Mouse (Mus musculus) embryonic facial prominence, embryonic 10.5 days (tissue): ENCODE measurements at regions not wholly inside any gene's neighbourhood (a gene's known extent, or its start where the extent isn't known, plus 50 kb on each side); places are given as distances from the start of the nearest gene placed in this dataset.

Experiments
- DNase-seq: peaks from one replicate; pipeline ENCODE4 v3.0.0-alpha.2; 2017; ENCODE audit warnings: low spot score
- H3K27ac ChIP-seq: fragments of 300-500 bp; sonication (generic); replicated peaks from 2 replicates; pipeline ENCODE4 v1.5.1; 2016; ENCODE audit warnings: mild to moderate bottlenecking
- H3K27me3 ChIP-seq: fragments of 300-500 bp; sonication (generic); replicated peaks from 2 replicates; pipeline ENCODE4 v1.6.1; 2016; ENCODE audit warnings: low read depth, mild to moderate bottlenecking; ENCODE audit not compliant: poor library complexity, severe bottlenecking
- H3K36me3 ChIP-seq: fragments of 300-500 bp; sonication (generic); replicated peaks from 2 replicates; pipeline ENCODE4 v1.6.1; 2016; ENCODE audit warnings: mild to moderate bottlenecking, moderate library complexity
- H3K4me1 ChIP-seq: fragments of 300-500 bp; sonication (generic); 2 replicates; pipeline ENCODE4 v1.6.1; 2016
- H3K4me3 ChIP-seq: fragments of 300-500 bp; sonication (generic); 2 replicates; pipeline ENCODE4 v1.5.1; 2016; ENCODE audit warnings: mild to moderate bottlenecking, moderate library complexity
- H3K9me3 ChIP-seq: fragments of 300-500 bp; sonication (generic); 2 replicates; pipeline ENCODE4 v1.6.1; 2016; ENCODE audit warnings: mild to moderate bottlenecking
- WGBS: fragments of 180-500 bp; shearing (Covaris S2); methylation state at CpG from one replicate; pipeline ENCODE4 v1.1.7; 2016; 5-methylcytosine and 5-hydroxymethylcytosine counted together

GRCm38 (mm10) chr6:110439509-110439908, 205.9 kb upstream of the Grm7 start:
- no peak for DNase-seq
- H3K4me3 ChIP-seq: no peak overlapping the region
- H3K27ac ChIP-seq: no peak overlapping the region

GRCm38 (mm10) chr6:110463370-110463769, 182.0 kb upstream of the Grm7 start:
- H3K4me1 ChIP-seq: no peaks in the 10 kb centered on the region
- no peak for DNase-seq
- H3K36me3 ChIP-seq: no peaks in the 10 kb centered on the region
- 34% methylated on average over 1 of the region's 1 CpGs for WGBS
- no peak overlapping the region for H3K4me3 ChIP-seq
- H3K27me3 ChIP-seq: no peaks in the 10 kb centered on the region
- no peak overlapping the region for H3K27ac ChIP-seq
- H3K9me3 ChIP-seq: no peaks in the 10 kb centered on the region

More at GRCm38 (mm10) chr6:110439509-110439908, 205.9 kb upstream of the Grm7 start:
- H3K9me3 ChIP-seq: no peaks in the 10 kb centered on the region
- H3K27me3 ChIP-seq: no peaks in the 10 kb centered on the region
- H3K4me1 ChIP-seq: no peaks in the 10 kb centered on the region
- H3K36me3 ChIP-seq: no peaks in the 10 kb centered on the region

GRCm38 (mm10) chr6:110467661-110468060, 177.7 kb upstream of the Grm7 start:
- Histone ChIP-seq H3K27me3 (no peaks in the 10 kb centered on the region), H3K9me3 (no peaks in the 10 kb centered on the region), H3K4me3 (no peak overlapping the region), H3K36me3 (no peaks in the 10 kb centered on the region), H3K4me1 (no peaks in the 10 kb centered on the region), H3K27ac (no peak overlapping the region)
- DNase-seq: no peak

- Histone ChIP-seq H3K27ac (no peak overlapping the region), H3K27me3 (no peaks in the 10 kb centered on the region), H3K9me3 (no peaks in the 10 kb centered on the region), H3K36me3 (no peaks in the 10 kb centered on the region), H3K4me1 (peaks cover 3% of the 10 kb centered on the region; the same call in 1 of the 2 replicates), H3K4me3 (no peak overlapping the region)
- 81% methylated on average over 2 of the region's 2 CpGs for WGBS
- no peak for DNase-seq
Observed at GRCm38 (mm10) chr6:110505861-110506260, 139.5 kb upstream of the Grm7 start.

- DNase-seq: peak; percentile 7
- no peak overlapping the region for H3K4me3 ChIP-seq
- H3K27ac ChIP-seq: no peak overlapping the region
- peaks cover 3% of the 10 kb centered on the region; the same call in 1 of the 2 replicates for H3K4me1 ChIP-seq
- no peaks in the 10 kb centered on the region for H3K9me3 ChIP-seq
- H3K36me3 ChIP-seq: no peaks in the 10 kb centered on the region
- no peaks in the 10 kb centered on the region for H3K27me3 ChIP-seq
Observed at GRCm38 (mm10) chr6:110510494-110510893, 134.9 kb upstream of the Grm7 start.

- no peak for DNase-seq
- Histone ChIP-seq H3K27ac (no peak overlapping the region), H3K4me3 (no peak overlapping the region), H3K36me3 (no peaks in the 10 kb centered on the region), H3K4me1 (no peaks in the 10 kb centered on the region), H3K27me3 (no peaks in the 10 kb centered on the region), H3K9me3 (no peaks in the 10 kb centered on the region)
- 86% methylated on average over 4 of the region's 4 CpGs for WGBS
Observed at GRCm38 (mm10) chr6:110538731-110539191, 106.6 kb upstream of the Grm7 start.

- Histone ChIP-seq H3K36me3 (no peaks in the 10 kb centered on the region), H3K27me3 (no peaks in the 10 kb centered on the region)
Observed at GRCm38 (mm10) chr6:110545542-110545941, 99.8 kb upstream of the Grm7 start.

GRCm38 (mm10) chr6:110554847-110555246, 90.5 kb upstream of the Grm7 start:
- Histone ChIP-seq H3K9me3 (no peaks in the 10 kb centered on the region), H3K4me3 (no peak overlapping the region), H3K4me1 (no peaks in the 10 kb centered on the region), H3K36me3 (no peaks in the 10 kb centered on the region), H3K27ac (no peak overlapping the region), H3K27me3 (no peaks in the 10 kb centered on the region)
- WGBS: 80% methylated on average over 3 of the region's 3 CpGs
- no peak for DNase-seq

More at GRCm38 (mm10) chr6:110545542-110545941, 99.8 kb upstream of the Grm7 start:
- Histone ChIP-seq H3K4me1 (no peaks in the 10 kb centered on the region), H3K9me3 (no peaks in the 10 kb centered on the region), H3K4me3 (no peak overlapping the region), H3K27ac (no peak overlapping the region)
- WGBS: 82% methylated on average over 2 of the region's 2 CpGs
- no peak for DNase-seq

GRCm38 (mm10) chr6:110559656-110560055, 85.7 kb upstream of the Grm7 start:
- Histone ChIP-seq H3K4me1 (no peaks in the 10 kb centered on the region), H3K4me3 (no peak overlapping the region), H3K9me3 (no peaks in the 10 kb centered on the region), H3K27ac (no peak overlapping the region), H3K36me3 (no peaks in the 10 kb centered on the region), H3K27me3 (no peaks in the 10 kb centered on the region)
- 72% methylated on average over 2 of the region's 2 CpGs for WGBS
- no peak for DNase-seq

- Histone ChIP-seq H3K27me3 (no peaks in the 10 kb centered on the region), H3K4me3 (no peak overlapping the region), H3K9me3 (no peaks in the 10 kb centered on the region), H3K4me1 (no peaks in the 10 kb centered on the region), H3K27ac (no peak overlapping the region), H3K36me3 (no peaks in the 10 kb centered on the region)
- no peak for DNase-seq
- WGBS: 71% methylated on average over 3 of the region's 3 CpGs
Observed at GRCm38 (mm10) chr6:110560426-110560825, 85.0 kb upstream of the Grm7 start.

GRCm38 (mm10) chr6:110577216-110577615, 68.2 kb upstream of the Grm7 start:
- Histone ChIP-seq H3K9me3 (no peaks in the 10 kb centered on the region), H3K4me1 (no peaks in the 10 kb centered on the region)

More at GRCm38 (mm10) chr6:110577216-110577615, 68.2 kb upstream of the Grm7 start:
- 73% methylated on average over 1 of the region's 1 CpGs for WGBS
- Histone ChIP-seq H3K4me3 (no peak overlapping the region), H3K27ac (no peak overlapping the region), H3K27me3 (no peaks in the 10 kb centered on the region), H3K36me3 (no peaks in the 10 kb centered on the region)
- no peak for DNase-seq
